Mouse (Mus musculus) megakaryocyte, adult 5-6 weeks (primary cell): ENCODE results near the gene Rimkla. TPM values are rescaled to one million over a fixed set of nuclear protein-coding genes. Genes with fewer than 3 reads are reported as not detected.

Source experiments
- ATAC-seq: 2 replicates; pipeline ENCODE4 v1.8.0; 2016; ENCODE audit warnings: mild to moderate bottlenecking, inconsistent platforms; ENCODE audit not compliant: poor library complexity, severe bottlenecking
- total RNA-seq, 2 experiments: library from RNA; stranded (forward) in 1 of 2; stranded (reverse) in 1 of 2; fragments of 153-499, 151-499 nt in 1 of 2; fragments of 221-1000, 200-1000 nt in 1 of 2; gene quantifications; 2 replicates each; pipeline versions ENCODE4 v1.2.3 to v1.2.4; 2015 to 2017

Rimkla gene
- total RNA-seq, 2 experiments from 2014 or later, result not detected

- ATAC-seq, result peak; percentile 33
These were observed 70.5 kb downstream of the Rimkla start for GRCm38 (mm10) chr4:119421921-119422293.

DNA sequence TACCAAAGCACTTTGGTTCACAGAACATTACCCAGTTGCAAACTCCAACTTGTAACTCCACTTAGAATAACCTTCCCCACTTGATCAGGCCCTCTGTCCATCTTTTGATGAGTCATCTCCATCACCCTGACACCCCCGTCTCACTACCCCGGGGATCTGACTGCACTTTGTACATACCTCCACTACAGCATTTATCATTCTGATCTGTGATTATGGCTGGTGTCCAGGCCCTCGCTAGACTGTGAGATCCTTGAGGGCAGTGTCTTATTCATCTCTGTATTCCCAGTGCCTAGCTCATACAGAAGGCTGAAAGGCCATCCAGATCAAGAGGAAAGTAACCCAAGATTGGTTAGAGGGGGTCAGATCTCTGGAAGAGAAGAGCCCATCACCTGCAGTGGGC lies 71.2 kb downstream of the Rimkla start:
- no peak for ATAC-seq

DNA sequence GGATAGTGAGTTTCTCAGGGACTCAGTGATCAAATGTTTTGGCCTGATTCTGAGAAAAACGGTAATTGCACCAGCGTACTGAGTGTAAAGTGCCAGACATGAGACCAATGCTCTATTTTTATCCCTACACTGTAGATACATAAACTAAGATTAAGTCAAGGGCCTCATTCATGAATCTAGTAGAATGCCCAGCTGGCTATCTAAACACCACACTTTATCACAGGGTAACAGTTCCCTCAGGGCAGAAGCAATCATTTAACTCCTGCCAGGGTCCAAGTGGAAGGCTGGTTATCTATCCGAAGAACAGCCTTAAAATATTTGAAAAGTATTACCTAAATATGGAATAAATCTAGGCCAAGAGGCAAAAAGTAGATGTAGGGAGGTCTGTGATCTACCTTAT lies 74.5 kb downstream of the Rimkla start:
- ATAC-seq, result no peak

DNA sequence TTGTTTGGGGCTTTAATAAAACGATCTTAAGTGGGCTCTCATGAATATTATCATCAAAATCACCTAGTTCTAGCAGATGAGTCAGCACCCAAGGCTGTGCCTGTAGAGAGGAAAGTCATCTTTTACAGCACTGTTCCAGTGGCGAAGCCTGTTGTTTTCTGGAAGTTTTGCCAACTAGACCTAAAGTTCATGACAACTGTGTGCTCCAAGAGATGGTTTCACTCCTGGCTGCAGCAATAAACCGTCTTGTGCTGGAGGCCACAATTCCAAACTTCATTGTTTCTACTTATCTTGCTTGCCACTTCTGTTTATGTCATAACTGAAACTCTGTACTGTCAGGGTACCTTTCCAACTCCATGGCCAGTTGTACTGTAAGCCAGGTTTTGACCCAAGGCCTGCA lies 75.2 kb downstream of the Rimkla start:
- no peak for ATAC-seq

Other genes starting within 250 kb of the Rimkla start
- not detected in 2 replicates for gene Cldn19, start 237.2 kb downstream of the Rimkla start, total RNA-seq (2015)
- not detected in 2 replicates for gene Cldn19, start 237.2 kb downstream of the Rimkla start, total RNA-seq (2017)
- gene Ybx1, start 198.0 kb downstream of the Rimkla start, total RNA-seq (2015), result 721 and 749 TPM in 2 replicates
- 791 and 811 TPM in 2 replicates for gene Ybx1, start 198.0 kb downstream of the Rimkla start, total RNA-seq (2017)
- 84.7 and 92.6 TPM in 2 replicates for gene Ppih, start 172.1 kb downstream of the Rimkla start, total RNA-seq (2015)
- gene Ppih, start 172.1 kb downstream of the Rimkla start, total RNA-seq (2017), result 87.4 and 98.8 TPM in 2 replicates
- 0.07 TPM in 1 of 2 replicates, not detected in the other for gene Ccdc30, start 77.1 kb downstream of the Rimkla start, total RNA-seq (2015)
- gene Ccdc30, start 77.1 kb downstream of the Rimkla start, total RNA-seq (2017), result not detected in 2 replicates
- 8.0 and 8.6 TPM in 2 replicates for gene Ppcs, start 70.2 kb downstream of the Rimkla start, total RNA-seq (2015)
- 7.2 and 7.6 TPM in 2 replicates for gene Ppcs, start 70.2 kb downstream of the Rimkla start, total RNA-seq (2017)
- gene Zmynd12, start 69.8 kb downstream of the Rimkla start, total RNA-seq (2015), result not detected in 2 replicates
- not detected in 2 replicates for gene Zmynd12, start 69.8 kb downstream of the Rimkla start, total RNA-seq (2017)
- 21.3 and 31.6 TPM in 2 replicates for gene Foxj3, start 44.4 kb upstream of the Rimkla start, total RNA-seq (2015)
- gene Foxj3, start 44.4 kb upstream of the Rimkla start, total RNA-seq (2017), result 13.4 and 15.4 TPM in 2 replicates
- 0.69 and 1.6 TPM in 2 replicates for gene Frg2f1, start 46.9 kb upstream of the Rimkla start, total RNA-seq (2015)
- 0.28 and 0.59 TPM in 2 replicates for gene Frg2f1, start 46.9 kb upstream of the Rimkla start, total RNA-seq (2017)
- gene Guca2a, start 145.1 kb upstream of the Rimkla start, total RNA-seq (2015), result not detected in 2 replicates
- gene Guca2a, start 145.1 kb upstream of the Rimkla start, total RNA-seq (2017), result not detected in 2 replicates
- gene Guca2b, start 166.3 kb upstream of the Rimkla start, total RNA-seq (2015), result not detected in 2 replicates
- gene Guca2b, start 166.3 kb upstream of the Rimkla start, total RNA-seq (2017), result not detected in 2 replicates
- gene Hivep3, start 241.2 kb upstream of the Rimkla start, total RNA-seq (2015), result 16.6 and 16.9 TPM in 2 replicates
- gene Hivep3, start 241.2 kb upstream of the Rimkla start, total RNA-seq (2017), result 4.3 and 6.7 TPM in 2 replicates